Mouse (Mus musculus): Measurements from ENCODE around the gene Gper1.
A peak's percentile ranks its signal among the peaks of the same experiment; 100 is the strongest.

Gper1 gene

DNA sequence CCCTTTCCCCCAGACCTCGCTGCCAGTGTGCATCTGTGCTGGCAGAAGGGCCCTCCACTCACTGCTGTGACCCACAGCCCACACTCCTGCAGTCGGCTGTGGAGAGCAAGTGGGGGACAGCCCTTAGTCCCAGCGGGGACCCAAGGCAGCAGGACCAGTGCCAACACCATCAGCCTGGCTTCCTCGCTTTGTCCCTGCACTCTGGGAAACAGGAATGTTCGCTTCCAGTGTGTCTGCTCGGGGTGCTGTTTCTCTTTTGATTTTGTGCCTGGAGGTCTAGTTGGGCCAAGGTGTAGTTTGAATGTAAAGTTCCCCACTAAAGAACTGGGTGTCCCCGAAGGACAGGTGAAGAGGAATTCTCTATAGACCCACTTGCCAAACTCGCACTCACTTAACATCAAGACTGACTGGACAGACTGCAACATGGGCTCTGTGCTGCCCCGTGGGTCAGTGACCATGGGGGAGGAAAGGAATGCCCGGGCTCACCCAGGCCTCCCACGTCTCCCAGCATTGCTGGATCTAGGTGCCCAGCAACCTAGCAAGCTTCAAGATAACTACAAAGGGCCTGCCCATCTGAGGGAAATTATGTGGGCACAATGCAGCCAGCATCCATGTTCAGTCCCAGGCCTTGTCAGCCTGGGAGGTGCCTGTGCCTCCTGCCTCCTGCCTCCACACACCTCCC lies 31.5 kb upstream of the Gper1 start:
- no peak for DNase-seq

DNA sequence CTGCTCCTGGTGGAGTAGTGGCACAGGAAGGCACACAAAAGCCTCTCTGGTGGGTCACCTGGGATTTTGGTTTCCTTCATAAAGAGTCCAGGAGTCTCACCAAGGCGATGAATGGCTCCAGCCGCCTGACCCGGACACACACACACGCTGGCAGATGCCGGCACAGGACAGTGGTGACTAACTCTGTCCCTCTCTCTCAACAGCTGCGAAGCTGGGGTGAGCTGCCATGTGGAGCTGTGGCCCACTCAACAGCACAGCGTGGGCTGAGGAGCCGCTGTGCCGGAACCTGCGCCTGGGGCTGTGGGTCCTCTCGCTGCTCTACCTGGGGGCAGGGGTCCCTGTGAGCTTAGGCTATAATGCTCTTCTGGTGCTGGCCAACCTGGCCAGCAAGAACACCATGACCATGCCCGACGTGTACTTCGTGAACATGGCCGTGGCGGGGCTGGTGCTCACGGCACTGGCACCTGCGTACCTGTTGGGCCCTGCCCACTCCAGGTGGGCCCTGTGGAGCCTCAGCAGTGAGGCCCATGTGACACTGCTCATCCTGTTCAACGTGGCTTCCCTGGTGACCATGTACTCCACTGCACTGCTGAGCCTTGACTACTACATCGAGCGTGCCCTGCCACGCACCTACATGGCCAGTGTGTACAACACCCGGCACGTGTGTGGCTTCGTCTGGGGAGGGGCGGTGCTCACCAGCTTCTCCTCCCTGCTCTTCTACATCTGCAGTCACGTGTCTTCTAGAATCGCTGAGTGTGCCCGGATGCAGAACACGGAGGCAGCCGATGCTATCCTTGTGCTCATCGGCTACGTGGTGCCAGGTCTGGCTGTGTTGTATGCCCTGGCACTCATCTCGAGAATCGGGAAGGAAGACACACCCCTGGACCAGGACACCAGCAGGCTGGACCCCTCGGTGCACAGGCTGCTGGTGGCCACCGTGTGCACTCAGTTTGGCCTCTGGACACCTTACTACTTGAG lies 30.4 kb upstream of the Gper1 start:
- DNase-seq = no peak

DNA sequence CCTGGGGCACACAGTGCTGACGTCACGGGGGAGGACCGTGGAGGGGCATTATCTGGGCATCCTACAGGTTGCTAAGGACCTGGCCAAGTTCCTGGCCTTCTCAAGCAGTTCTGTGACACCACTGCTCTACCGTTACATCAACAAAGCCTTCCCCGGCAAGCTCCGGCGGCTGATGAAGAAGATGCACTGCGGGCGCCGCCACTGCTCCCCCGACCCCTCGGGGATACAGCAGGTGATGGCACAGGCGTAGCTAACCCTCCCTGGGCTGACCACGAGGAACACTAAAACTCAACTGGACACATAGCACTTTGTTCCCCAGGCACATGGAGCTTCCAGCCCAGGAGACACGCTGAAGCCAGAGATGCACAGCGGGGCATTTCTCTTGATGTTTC lies 29.8 kb upstream of the Gper1 start:
- no peak for DNase-seq

DNA sequence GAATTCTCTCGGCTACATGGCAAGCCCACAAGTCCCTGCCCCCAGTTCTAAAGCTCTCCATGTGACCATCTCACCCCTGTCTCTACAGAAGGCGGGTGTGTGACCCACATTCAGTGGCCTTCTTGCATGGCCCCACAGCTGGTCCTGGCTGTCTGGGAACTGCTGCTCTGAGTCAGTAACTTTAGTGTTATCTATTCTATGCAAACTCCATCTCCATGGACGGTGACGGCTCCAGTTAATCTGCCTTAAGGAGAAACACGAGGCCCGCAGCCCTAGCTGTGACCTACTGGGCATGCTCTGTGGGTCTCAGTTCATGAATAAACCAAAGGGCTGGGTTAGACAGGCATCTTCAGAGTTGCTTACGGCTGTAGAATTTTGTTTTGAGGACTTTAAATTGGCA lies 28.6 kb upstream of the Gper1 start:
- no peak for DNase-seq

DNA sequence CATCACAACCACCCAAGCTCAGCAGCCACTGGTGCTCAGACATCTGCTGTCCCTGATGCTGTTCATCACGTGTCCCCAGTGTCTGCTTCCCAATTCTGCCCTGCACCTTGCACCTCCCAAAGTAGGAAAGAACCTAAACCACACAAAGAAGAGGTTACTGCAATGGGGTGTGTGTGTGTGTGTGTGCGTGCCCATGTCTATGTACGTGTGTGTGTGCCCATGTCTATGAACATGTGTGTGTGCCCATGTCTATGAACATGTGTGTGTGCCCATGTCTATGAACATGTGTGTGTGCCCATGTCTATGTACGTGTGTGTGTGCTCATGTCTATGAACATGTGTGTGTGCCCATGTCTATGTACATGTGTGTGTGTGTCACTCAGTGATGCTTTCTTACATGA lies 27.4 kb upstream of the Gper1 start:
- DNase-seq = no peak

DNA sequence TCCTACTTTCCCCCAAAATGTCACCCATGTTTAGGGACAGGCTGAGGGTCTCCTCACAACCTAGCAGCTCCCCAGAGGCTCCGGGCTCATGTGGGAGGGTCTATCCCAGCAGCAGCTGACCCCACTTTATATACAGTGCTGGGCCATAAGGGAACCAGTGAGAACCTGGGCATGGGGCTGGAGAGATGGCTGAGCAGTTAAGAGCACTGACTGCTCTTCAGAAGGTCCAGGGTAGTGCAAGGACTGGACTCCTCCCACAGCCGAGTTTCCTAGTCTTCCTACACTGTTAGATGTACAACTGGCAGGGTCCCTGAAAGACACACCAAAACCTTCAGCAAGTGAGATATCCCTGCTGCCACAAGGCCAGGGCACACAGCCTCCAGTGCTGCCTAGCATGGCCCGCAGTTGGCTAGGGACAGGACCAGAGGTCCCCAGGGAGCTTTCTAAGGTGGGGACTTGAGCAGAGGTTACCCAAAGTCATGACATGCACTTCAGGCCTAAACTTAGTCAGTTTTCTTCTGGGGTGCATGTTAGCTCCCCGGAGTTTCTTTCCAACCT lies 25.5 kb upstream of the Gper1 start:
- no peak for DNase-seq

DNA sequence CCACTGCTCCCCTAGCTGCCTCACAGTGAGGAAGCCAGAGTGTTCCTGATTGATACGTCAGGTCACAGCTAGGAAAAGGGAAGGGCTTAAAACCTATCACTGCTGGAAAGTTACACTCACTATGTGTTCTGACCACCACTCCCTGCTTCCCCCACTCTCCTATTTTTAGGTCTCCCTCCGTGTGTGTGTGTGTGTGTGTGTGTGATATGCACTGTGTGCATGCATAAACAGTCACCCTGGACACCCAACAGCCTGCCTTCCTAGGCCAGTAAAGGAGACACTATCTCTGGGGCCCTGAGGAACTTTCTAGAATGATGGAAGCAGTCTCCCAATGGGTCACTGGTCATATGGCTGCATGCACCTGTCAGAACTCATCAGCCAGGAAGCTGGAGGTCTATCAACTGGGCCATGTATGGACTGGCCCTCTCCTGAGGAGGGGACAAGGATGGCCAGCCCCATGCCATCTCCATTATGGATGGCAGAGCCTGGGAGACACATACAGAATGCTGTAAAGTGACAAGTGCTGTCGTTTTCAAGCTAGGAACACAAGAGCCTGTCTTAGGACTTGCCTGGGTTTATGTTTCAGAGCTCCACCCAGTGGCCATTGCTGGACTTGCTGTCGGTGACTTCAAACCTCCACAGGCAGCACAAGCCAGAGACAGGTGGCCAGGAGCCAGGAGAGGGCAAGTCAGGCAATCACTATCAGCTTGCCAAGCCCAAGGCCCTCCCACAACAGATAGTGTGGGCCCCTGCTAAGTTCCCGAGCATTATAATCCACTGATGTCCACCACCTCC lies 24.8 kb upstream of the Gper1 start:
- peak; percentile 94 for DNase-seq

DNA sequence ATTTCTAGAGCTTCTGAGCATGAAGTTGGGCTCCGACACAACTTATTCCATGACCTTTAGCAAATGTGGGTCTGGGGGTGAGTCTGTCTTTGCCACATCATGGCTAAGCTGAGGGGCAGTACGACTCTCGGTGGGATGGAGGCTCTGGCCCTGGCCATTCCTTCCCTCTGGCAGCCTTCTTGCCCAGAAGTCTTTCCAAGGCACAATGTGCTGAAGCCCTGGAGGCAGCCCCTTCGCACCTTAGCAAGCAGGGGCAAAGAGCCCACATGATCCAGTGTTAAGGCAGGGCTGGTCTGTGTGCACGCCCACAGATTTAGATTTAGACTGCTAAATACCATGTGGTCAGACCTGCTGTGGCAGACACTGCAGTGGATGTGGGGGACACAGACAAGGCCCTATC lies 24.2 kb upstream of the Gper1 start:
- DNase-seq = no peak

DNA sequence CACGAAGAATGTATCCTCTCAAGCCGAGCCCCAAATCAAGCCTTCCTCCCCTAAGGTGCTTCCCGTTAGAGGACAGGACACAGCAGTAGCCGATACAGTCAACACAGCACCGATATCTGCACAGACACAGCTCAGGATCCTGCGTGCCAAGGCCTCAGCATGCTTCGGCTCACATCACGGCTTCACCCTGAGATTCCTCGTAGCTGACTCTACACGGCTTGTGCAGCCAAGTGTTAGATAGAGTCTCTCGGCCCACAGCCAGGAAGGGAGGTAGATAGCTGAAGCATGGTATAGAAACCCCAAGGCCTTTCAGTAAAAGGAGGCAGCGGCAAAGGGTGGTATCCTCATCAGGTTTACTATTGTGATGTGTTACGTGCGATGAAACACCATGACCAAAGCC lies 23.0 kb upstream of the Gper1 start:
- DNase-seq = no peak

DNA sequence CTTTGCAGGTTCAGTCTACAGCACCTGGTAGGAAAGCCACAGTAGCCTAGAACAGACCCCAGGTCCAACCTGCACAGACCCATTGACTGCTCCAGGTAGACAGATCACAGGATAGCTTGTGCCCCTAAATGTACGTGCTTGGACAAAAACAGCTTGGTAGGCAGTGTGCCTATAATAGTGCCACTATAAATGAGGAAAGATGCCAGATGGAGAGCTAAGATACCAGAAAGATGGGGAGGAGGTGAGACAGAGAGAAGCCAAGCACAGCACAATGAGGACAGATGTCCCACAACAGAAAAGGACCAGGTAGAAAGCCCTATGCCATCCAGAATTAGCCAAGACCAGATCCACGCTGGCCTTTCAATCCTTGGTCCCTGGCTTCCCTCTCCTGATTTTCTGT lies 20.8 kb upstream of the Gper1 start:
- no peak for DNase-seq

DNA sequence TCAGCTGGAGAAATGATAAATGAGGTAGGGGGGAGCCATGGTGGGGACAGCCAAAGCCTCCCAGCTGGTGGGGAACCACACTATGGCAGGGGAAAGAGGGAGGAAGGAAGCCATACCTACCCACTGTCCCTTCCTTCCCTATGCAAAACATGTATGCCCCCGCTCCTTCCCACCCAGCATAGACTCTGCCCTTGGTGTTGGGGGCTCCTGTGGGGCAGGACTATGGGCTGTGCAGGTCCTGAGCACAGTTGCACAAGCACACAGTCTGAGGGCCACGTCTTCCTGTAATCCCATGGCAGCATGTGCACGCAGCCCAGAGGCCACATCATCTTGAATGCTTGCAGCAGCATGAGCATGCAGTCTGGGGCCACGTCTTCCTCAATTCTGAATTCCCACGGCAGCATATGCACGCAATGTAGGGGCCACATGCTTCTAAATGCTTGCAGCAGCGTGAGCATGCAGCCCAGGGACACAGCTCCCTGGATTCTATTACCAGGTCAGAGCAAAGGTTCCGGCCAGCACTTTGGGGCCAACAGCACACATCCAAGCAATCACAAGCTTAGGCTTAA lies 19.2 kb upstream of the Gper1 start:
- DNase-seq = no peak

DNA sequence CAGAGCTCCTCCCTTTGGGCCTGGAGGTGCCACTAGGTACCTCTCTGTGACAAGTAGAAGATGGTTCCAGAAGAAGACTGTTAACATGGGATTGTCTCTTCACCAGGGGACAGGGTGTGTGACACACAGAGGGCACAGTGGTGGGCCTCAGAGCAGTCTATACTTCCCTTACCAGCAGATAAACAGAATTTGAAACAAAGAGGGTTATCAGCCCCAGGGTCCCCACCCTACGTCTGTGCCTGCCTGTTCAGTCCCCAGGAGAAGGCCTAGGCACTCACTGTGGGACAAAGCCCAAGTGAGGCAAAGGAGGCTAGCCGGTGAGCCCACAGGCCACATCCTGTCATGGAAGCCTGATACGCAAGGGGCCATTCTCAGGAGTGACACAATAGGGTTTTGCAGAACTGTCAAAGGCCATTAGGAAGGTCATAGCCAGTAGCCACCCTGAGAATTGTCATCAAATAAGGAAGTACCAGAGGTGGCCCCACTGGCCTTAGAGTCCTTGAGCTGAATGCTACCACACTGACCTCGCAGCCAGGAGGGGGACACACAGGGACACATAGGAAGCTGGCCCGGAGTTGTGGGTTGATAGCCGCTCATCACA lies 18.1 kb upstream of the Gper1 start, which contains the start of gene C130050O18Rik:
Gene C130050O18Rik, plus strand, starts transcription at position 480 of the 601 bp plus-strand sequence.
- DNase-seq = peak; percentile 57

DNA sequence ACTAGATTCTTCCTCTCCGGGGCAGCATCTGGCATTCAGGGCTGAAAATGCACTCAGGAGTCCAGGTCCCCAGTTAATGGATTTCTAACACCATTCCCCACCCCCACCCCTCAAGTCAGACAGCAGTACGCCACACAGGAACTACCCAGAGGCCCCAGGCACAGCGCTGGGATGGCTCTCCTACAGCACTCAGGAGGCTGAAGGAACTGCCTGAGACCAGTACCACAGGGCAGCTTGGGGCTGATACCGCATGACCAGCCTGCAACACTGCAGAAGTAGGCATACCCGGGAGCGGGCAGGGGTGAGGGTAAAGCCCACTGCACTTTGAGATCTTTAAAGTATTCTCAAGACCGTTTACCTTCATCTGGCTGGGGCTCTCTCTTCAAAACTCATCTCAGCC lies 17.5 kb upstream of the Gper1 start:
- DNase-seq = no peak

DNA sequence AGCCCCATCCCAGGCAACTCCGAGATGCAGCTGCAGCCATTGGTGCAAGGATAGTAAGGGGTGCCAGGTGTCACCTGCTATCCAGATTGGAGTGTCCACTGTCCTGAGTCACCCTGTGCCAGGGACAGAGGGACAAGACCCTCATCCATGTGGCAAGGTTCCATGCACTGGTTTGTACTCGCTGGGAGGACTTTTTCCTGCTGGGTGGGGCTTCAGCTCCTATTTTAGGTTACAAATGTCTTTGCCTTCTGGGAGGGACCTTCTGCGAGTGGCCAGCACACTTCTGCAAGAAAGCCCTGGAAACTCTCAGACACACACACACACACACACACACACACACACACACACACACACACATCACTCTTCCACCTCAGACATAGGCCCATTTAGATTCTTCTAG lies 17.0 kb upstream of the Gper1 start:
- no peak for DNase-seq

DNA sequence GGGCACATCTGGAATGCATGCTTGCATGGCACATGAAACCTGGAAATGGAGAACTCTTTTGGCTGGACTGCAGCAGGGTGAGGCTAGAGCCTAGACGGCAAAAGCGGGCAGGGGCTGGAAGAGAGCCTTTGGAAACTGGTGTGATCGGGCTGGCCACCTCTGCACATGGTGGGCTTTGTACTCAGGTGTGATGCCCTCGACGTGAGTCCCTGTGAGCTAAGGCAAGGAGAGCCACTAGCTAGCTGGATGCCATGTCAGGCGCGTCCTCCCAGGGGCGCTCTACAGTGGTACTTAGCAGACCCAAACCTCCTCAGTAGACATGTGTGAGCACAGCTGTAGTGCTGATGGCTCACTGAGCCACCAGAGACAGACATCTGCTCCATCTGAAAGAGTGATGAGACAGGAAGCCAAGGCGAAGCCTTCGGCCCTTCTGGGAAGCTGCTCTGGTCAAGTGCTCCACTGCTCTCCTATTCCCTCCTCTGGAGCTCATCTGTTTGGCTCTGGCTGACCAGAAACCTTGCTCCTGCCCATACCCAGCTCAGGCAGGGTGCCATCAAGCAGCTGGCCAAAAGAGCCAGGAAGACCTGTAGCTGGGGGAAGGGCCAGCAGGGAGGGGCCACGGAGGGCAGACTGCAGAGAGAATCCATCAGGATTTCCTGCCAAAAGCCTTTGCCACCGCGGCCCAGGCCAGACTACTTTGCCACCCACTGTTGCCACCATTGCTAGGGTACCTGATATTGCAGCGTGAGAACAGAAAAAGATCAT lies 15.6 kb upstream of the Gper1 start:
- no peak for DNase-seq

DNA sequence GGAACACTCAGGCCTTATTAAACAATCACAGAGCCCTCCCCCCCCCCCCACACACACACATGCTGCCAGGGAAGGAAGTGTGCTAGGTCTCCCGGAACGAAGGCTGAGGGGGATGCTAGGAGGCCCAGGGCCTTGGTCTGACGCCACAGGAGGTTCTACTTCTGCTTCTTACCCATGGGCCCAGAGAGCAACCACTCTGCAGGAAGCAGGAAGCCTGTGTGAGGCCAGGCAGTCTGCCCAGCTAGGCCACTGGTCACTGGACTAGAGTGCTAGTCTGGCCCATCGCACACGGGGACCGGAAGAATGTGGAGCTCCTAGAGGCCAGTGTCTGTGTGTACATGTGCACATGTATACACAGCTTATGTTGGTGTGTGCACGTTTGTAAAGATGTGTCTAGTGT lies 14.4 kb upstream of the Gper1 start:
- peak; percentile 84 for DNase-seq

DNA sequence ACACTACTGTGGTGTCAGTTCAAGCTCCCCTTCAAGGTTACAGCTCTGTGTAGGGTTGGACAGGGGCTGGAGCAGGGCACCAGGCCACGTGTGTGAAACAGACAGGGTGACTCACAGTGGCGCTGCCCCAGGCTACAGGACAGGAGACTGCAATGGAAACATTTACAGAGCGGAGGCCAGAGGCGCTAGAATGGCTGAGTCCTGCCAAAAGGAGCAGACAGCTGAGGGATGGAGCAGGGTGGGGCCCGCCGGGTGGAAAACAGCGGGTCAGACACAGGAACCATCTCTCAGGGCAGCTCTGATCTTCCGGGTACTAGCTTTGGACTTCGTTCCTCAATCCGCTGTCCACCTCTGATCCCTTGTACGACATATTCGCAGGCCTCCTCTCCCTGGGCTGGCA lies 13.5 kb upstream of the Gper1 start:
- DNase-seq = no peak

DNA sequence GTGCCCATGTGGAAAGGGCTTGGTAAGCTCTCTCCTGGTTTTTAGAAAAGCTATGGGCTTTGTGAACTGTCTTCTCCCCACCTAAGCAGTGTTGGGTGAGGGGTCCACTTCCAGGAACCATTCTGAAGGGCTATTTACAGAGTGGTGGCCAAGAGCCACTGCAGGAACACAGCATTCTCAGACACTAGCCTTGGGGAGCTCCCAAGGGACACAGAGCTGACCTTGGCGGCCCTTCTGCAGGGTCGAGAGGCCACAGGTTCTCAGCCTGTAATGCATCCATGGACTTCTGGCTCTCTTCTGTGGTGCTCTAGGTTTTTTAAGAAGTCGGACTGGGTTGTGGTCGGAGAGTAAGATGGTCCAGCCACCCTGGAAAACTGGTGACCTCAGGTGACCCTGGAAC lies 12.9 kb upstream of the Gper1 start:
- DNase-seq = no peak

DNA sequence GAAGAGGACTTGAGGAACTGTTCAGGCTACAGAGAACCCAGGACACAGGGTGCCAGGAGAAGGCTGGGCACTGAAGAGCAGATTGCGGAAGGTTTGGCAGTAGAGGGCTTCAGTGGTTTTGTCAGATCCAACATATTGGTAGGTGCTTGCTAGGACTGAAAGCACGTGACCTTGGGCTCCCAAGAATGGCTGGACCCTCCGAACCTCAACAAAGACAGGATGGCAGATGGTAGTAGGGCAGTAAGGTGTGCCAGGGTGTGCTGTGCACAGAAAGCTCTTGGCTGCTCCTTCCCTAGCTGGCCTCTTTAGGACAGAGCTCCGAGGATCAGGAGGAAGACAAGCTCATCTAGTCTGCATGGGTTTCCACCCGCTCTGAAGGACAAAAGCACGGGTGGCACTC lies 11.8 kb upstream of the Gper1 start:
- no peak for DNase-seq

DNA sequence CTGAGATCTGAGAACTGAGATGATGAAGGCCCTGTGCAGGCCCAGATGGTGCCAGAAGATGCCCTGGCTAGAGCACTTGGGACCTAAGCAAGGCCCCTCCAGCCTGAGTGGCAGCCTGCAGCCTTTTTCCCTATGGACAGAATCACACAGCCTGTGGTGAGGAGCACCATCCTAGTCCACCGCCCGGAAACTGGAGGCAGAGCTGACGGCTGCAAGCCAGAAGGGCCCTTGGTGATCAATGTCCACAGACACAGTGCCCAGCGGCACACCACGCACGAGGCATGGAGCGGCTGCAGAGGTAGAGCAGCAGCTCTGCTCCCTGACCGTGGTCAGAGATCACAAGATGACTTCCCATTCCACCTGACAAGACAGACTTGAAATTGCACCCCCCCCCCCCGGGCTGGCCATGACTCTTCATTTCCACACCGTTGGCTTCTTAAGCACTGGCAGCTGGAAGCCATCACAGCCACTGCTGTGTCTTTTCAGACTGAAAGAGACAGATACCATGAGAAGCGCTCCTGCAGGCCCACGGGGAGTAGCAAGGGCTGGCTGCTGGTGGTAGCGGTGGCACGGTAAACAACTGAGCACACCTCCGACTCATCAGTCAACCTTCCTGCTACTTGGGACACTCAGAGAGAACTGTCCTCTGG lies 11.2 kb upstream of the Gper1 start:
- DNase-seq = no peak

DNA sequence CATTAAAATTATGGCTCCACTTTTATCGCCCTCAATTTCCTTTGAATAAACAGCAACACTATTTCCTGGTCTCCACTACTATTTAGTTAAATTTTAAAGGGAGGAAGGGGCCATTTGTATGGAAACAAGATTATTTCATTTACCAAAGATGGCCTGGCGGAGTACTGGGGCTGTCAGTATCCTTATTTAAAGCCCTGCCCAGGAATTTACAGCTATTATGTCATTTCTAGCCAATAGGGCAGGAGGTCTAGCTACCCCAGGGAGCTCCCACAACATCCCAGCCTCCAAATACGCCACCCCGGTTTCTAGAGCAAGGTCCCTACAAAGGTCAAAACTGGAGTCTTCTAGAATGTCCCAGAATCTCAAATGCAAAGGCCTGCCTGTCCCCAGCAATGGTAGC lies 9.4 kb upstream of the Gper1 start:
- no peak for DNase-seq

Measured in layer of hippocampus, adult 9-11 months (tissue).